Mouse (Mus musculus) forebrain, embryonic 14.5 days (tissue): Measurements from ENCODE around the gene Gm28778. TPM values are rescaled to one million over a fixed set of nuclear protein-coding genes. Genes with fewer than 3 reads are reported as not detected.
"Not testable (repeated sequence)": the region's sequence is repeated elsewhere in the genome, so short reads cannot be mapped to it uniquely, and the experiment has no call there.

Experiments
- ATAC-seq: fragments of 200-750 bp; cut with Nextera tagmentation; 2 replicates; pipeline ENCODE4 v1.8.0; 2017; ENCODE audit warnings: mild to moderate bottlenecking, moderate library complexity
- DNase-seq: peaks from one replicate; pipeline ENCODE4 v3.0.0-alpha.2; 2015; ENCODE audit warnings: low spot score
- H3K27ac ChIP-seq: fragments of 300-500 bp; sonication (generic); 2 replicates; pipeline ENCODE4 v1.5.1; 2014; ENCODE audit warnings: low read depth, mild to moderate bottlenecking, control low read depth, low read length, moderate library complexity
- H3K27me3 ChIP-seq: fragments of 300-500 bp; sonication (generic); replicated peaks from 2 replicates; pipeline ENCODE4 v1.6.1; 2014; ENCODE audit warnings: low read length, control low read depth, mixed read lengths; ENCODE audit not compliant: control insufficient read depth, insufficient read depth
- H3K36me3 ChIP-seq: fragments of 300-500 bp; sonication (generic); 2 replicates; pipeline ENCODE4 v1.6.1; 2014; ENCODE audit warnings: low read length, control low read depth; ENCODE audit not compliant: control insufficient read depth, insufficient read depth
- H3K4me1 ChIP-seq: fragments of 300-500 bp; sonication (generic); 2 replicates; pipeline ENCODE4 v1.6.1; 2014; ENCODE audit warnings: antibody characterized with exemption, low read length, control low read depth; ENCODE audit not compliant: control insufficient read depth, insufficient read depth
- H3K4me2 ChIP-seq: fragments of 300-500 bp; sonication (generic); 2 replicates; pipeline ENCODE4 v1.6.1; 2014; ENCODE audit warnings: mild to moderate bottlenecking, control low read depth, low read length
- H3K4me3 ChIP-seq: fragments of 300-500 bp; sonication (generic); 2 replicates; pipeline ENCODE4 v1.5.1; 2014; ENCODE audit warnings: low read depth, low read length, control low read depth
- H3K9ac ChIP-seq: fragments of 300-500 bp; sonication (generic); 2 replicates; pipeline ENCODE4 v1.6.1; 2014; ENCODE audit warnings: mild to moderate bottlenecking, low read length, control low read depth, moderate library complexity
- H3K9me3 ChIP-seq: fragments of 300-500 bp; sonication (generic); replicated peaks from 2 replicates; pipeline ENCODE4 v1.6.1; 2016; ENCODE audit warnings: low read length, control low read depth, mixed read lengths; ENCODE audit not compliant: control insufficient read depth
- WGBS: fragments of 180-500 bp; shearing (Covaris S2); extraction: QIAGEN DNeasy Blood & Tissue Kit; methylation state at CpG from one replicate; pipeline ENCODE4 v1.1.7; 2014; 5-methylcytosine and 5-hydroxymethylcytosine counted together
- polyA plus RNA-seq: library from polyadenylated mRNA; unstranded; fragments of >200 nt; fragmentation: Nextera tagmentation; extraction: Ambion mirVana; gene quantifications from 2 replicates; pipeline ENCODE4 v1.2.1, GENCODE M21; 2014

Gene Gm28778
- polyA plus RNA-seq, result not detected in 2 replicates

- Histone ChIP-seq H3K4me2 (peak within 1 kb of the TSS; percentile 65), H3K36me3 (0 out of 2 replicates have a peak, but pooled peaks cover 2% of the 10 kb centered on the region), H3K4me1 (peaks cover 7% of the 10 kb centered on the region), H3K27ac (peak within 1 kb of the TSS; percentile 84), H3K9me3 (no peaks in the 10 kb centered on the region), H3K27me3 (no peaks in the 10 kb centered on the region), H3K4me3 (peak within 1 kb of the TSS; percentile 81), H3K9ac (peak within 1 kb of the TSS; percentile 84)
- under 1% methylated on average over 66 of the region's 66 CpGs for WGBS
- DNase-seq, result peak; percentile 97
- peak; percentile 100 for ATAC-seq
These were observed at the start of gene Gm28778, which contains the start of the genes Pms1 and Ormdl1 for GRCm38 (mm10) chr1:53296581-53297383. Gene Gm28778 (plus strand): TSS chr1:53297111. Gene Pms1 (minus strand): TSS chr1:53297018. Gene Ormdl1 (plus strand): TSS chr1:53297095.

- not testable (repeated sequence) for H3K4me2 ChIP-seq, H3K9ac ChIP-seq, H3K36me3 ChIP-seq, H3K27ac ChIP-seq, H3K9me3 ChIP-seq, DNase-seq, H3K4me1 ChIP-seq, ATAC-seq, H3K4me3 ChIP-seq, H3K27me3 ChIP-seq
These were observed 31.8 kb upstream of the Gm28778 start for GRCm38 (mm10) chr1:53264958-53265612.

- Histone ChIP-seq H3K4me2 (no peak overlapping the region), H3K36me3 (no peaks in the 10 kb centered on the region; the same call in 1 of the 2 replicates), H3K27me3 (no peaks in the 10 kb centered on the region), H3K27ac (no peak overlapping the region), H3K4me1 (no peaks in the 10 kb centered on the region), H3K9ac (no peak overlapping the region), H3K4me3 (no peak overlapping the region), H3K9me3 (no peaks in the 10 kb centered on the region)
- ATAC-seq (no peak), DNase-seq (no peak)
- 88% methylated on average over 3 of the region's 3 CpGs for WGBS
These were observed 27.0 kb upstream of the Gm28778 start for GRCm38 (mm10) chr1:53269901-53270300.

GRCm38 (mm10) chr1:53272646-53273045, 24.3 kb upstream of the Gm28778 start:
- Histone ChIP-seq H3K9ac (no peak overlapping the region), H3K4me1 (no peaks in the 10 kb centered on the region), H3K4me2 (no peak overlapping the region), H3K27me3 (no peaks in the 10 kb centered on the region), H3K4me3 (no peak overlapping the region), H3K27ac (no peak overlapping the region), H3K36me3 (no peaks in the 10 kb centered on the region; the same call in 1 of the 2 replicates), H3K9me3 (no peaks in the 10 kb centered on the region)
- DNase-seq, result peak; percentile 23
- ATAC-seq, result no peak

- Histone ChIP-seq H3K4me2 (no peak overlapping the region), H3K27me3 (no peaks in the 10 kb centered on the region), H3K27ac (no peak overlapping the region), H3K9me3 (no peaks in the 10 kb centered on the region), H3K9ac (no peak overlapping the region), H3K4me1 (peaks cover 3% of the 10 kb centered on the region; the same call in 1 of the 2 replicates), H3K4me3 (no peak overlapping the region), H3K36me3 (no peaks in the 10 kb centered on the region)
- no peak for ATAC-seq
- no peak for DNase-seq
- 81% methylated on average over 3 of the region's 3 CpGs for WGBS
These were observed 5.7 kb upstream of the Gm28778 start for GRCm38 (mm10) chr1:53291197-53291596.

GRCm38 (mm10) chr1:53300506-53300905, 3.6 kb downstream of the Gm28778 start:
- Histone ChIP-seq H3K36me3 (peaks cover 11% of the 10 kb centered on the region), H3K9ac (no peak overlapping the region), H3K27me3 (no peaks in the 10 kb centered on the region), H3K4me1 (peaks cover 7% of the 10 kb centered on the region), H3K4me2 (no peak overlapping the region), H3K27ac (no peak overlapping the region), H3K9me3 (no peaks in the 10 kb centered on the region), H3K4me3 (no peak overlapping the region)
- ATAC-seq (no peak), DNase-seq (no peak)
- WGBS, result 90% methylated on average over 4 of the region's 4 CpGs

GRCm38 (mm10) chr1:53312989-53313967, 16.4 kb downstream of the Gm28778 start, which contains the start of gene Osgepl1:
Gene Osgepl1 (plus strand): TSS chr1:53313624.
- peak within 1 kb of the TSS; percentile 84 for H3K9ac ChIP-seq
- H3K27ac ChIP-seq, result peak within 1 kb of the TSS; percentile 52
- 2% methylated on average over 27 of the region's 27 CpGs for WGBS
- DNase-seq (peak; percentile 94), ATAC-seq (peak; percentile 99)
- H3K4me1 ChIP-seq, result peaks cover 3% of the 10 kb centered on the region; the same call in 1 of the 2 replicates
- H3K27me3 ChIP-seq, result no peaks in the 10 kb centered on the region
- H3K4me2 ChIP-seq, result peak within 1 kb of the TSS; percentile 65
- no peaks in the 10 kb centered on the region for H3K9me3 ChIP-seq
- peak within 1 kb of the TSS; percentile 55 for H3K4me3 ChIP-seq
- peaks cover 19% of the 10 kb centered on the region for H3K36me3 ChIP-seq

GRCm38 (mm10) chr1:53321662-53322344, 24.9 kb downstream of the Gm28778 start:
- Histone ChIP-seq H3K4me2 (no peak overlapping the region), H3K4me3 (no peak overlapping the region), H3K9me3 (no peaks in the 10 kb centered on the region), H3K27me3 (no peaks in the 10 kb centered on the region), H3K4me1 (no peaks in the 10 kb centered on the region), H3K9ac (no peak overlapping the region), H3K36me3 (peaks cover 42% of the 10 kb centered on the region), H3K27ac (no peak overlapping the region)
- ATAC-seq, result no peak
- DNase-seq, result no peak
- 95% methylated on average over 4 of the region's 4 CpGs for whole genome bisulfite sequencing
